Mouse (Mus musculus): ENCODE results near the gene Fat4. TPM values are rescaled to one million over a fixed set of nuclear protein-coding genes. Genes with fewer than 3 reads are reported as not detected.

Gene Fat4
- polyA plus RNA-seq, 1 experiment: 0.83 TPM

DNA sequence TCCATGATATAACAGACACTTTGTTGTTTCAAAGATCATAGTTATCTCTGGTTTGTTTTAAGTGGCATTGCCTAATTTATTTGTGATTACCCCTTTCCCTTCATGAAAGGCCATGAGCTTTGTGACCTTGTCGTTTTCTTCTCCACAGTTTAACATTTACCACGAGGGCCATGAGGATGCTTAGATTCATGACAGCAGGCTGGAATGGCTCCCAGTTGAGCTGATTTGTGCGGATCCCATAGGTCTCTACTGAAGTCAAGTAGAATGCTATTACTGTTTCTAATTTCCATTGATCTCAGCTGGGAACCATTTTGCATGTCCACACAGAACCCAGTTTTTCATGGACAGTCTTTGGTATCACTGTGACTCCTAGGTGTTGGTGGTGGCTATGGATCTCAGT, 67.5 kb downstream of the Fat4 start:
- Histone ChIP-seq H3K36me3 (ENCODE audit: control insufficient read depth, insufficient read depth, low read length) (no peaks in the 10 kb centered on the region), H3K4me1 (ENCODE audit: control insufficient read depth, insufficient read depth, insufficient read length) (no peaks in the 10 kb centered on the region), H3K27me3 (ENCODE audit: control insufficient read depth, insufficient read depth, low read length) (no peaks in the 10 kb centered on the region), H3K4me3 (ENCODE audit: extremely low read depth, insufficient read depth, insufficient read length) (no peak overlapping the region), H3K27ac (ENCODE audit: insufficient read depth, low read length) (no peak overlapping the region)
- DNase-seq (ENCODE audit: low read depth in 1 of 2, low spot score in 2 of 2): no peak
- TF ChIP-seq CTCF (IDR thresholded peaks at IDR 0.05; ENCODE audit: extremely low read depth, insufficient read depth, insufficient read length, insufficient replicate concordance): no peak
- no peak for TF ChIP-seq POLR2A (IDR thresholded peaks at IDR 0.05; ENCODE audit: low read depth, low read length)
- WGBS: 75% methylated on average over 3 of the region's 3 CpGs

DNA sequence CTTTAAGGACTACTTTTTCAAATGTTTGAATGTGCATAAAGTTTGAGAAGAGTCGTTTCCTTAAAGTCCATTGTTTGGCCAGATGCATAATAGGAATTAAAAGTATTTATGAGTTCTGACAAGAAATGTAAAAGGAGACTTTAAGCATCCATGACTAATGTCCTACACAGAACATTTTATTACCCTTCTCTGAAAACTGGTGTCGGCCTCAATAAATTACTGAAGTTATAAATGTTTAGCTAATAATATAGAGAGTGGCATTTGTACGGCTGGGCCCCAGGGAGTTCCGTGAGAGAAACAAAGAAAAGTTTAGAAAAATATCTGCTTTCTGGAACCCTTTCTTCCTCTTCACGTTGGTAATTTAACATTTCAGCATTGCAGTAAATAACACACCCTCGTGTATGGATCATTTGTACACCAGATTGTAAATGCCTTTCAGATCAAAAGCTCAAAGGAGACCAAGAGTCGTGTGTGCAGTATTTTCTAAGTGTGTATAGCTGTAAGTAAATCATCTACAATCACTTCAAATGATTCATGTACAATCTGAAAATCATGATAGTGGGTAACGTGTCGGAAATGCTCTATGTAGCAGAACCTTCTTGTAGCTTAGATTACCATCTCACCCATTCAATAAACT, 69.4 kb downstream of the Fat4 start:
- Histone ChIP-seq H3K36me3 (ENCODE audit: control insufficient read depth, insufficient read depth, low read length) (no peaks in the 10 kb centered on the region), H3K4me3 (ENCODE audit: extremely low read depth, insufficient read depth, insufficient read length) (no peak overlapping the region), H3K4me1 (ENCODE audit: control insufficient read depth, insufficient read depth, insufficient read length) (no peaks in the 10 kb centered on the region), H3K27ac (ENCODE audit: insufficient read depth, low read length) (no peak overlapping the region), H3K27me3 (ENCODE audit: control insufficient read depth, insufficient read depth, low read length) (no peaks in the 10 kb centered on the region)
- DNase-seq (ENCODE audit: low read depth in 1 of 2, low spot score in 2 of 2): no peak
- TF ChIP-seq POLR2A (IDR thresholded peaks at IDR 0.05; ENCODE audit: low read depth, low read length) (no peak), CTCF (IDR thresholded peaks at IDR 0.05; ENCODE audit: extremely low read depth, insufficient read depth, insufficient read length, insufficient replicate concordance) (no peak)
- 86% methylated on average over 9 of the region's 9 CpGs for WGBS

- TF ChIP-seq POLR2A (IDR thresholded peaks at IDR 0.05; ENCODE audit: low read depth, low read length): no peak
- TF ChIP-seq CTCF (IDR thresholded peaks at IDR 0.05; ENCODE audit: extremely low read depth, insufficient read depth, insufficient read length, insufficient replicate concordance): no peak
- no peak for DNase-seq (ENCODE audit: low read depth in 1 of 2, low spot score in 2 of 2)
- no peak overlapping the region for H3K27ac ChIP-seq (ENCODE audit: insufficient read depth, low read length)
- no peaks in the 10 kb centered on the region for H3K4me1 ChIP-seq (ENCODE audit: control insufficient read depth, insufficient read depth, insufficient read length)
- no peaks in the 10 kb centered on the region for H3K27me3 ChIP-seq (ENCODE audit: control insufficient read depth, insufficient read depth, low read length)
- no peaks in the 10 kb centered on the region for H3K36me3 ChIP-seq (ENCODE audit: control insufficient read depth, insufficient read depth, low read length)
- WGBS: 93% methylated on average over 11 of the region's 11 CpGs
- no peak overlapping the region for H3K4me3 ChIP-seq (ENCODE audit: extremely low read depth, insufficient read depth, insufficient read length)
Measured at GRCm38 (mm10) chr3:38957186-38957585, 70.4 kb downstream of the Fat4 start.

DNA sequence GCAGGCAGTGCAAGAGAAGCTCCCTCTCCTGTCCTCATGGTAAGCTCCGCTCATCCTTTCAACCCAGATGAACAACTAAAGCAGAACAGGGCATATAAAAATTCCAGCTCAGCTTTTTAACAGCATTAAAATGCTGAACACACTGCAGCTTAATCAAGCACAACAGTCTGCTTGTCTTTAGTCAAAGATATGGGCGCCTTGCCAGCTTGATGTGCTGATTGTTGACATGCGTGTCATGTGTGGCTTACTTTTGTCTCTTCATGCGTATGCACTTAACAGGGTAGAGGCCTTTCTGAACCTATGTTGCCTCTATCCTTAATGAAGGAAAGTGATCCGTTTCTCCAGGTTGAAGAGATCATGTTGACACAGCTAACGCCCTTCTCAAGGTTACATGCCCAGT, 75.6 kb downstream of the Fat4 start:
- no peak for DNase-seq (ENCODE audit: low read depth in 1 of 2, low spot score in 2 of 2)
- no peak overlapping the region for H3K4me3 ChIP-seq (ENCODE audit: extremely low read depth, insufficient read depth, insufficient read length)
- 89% methylated on average over 6 of the region's 6 CpGs for WGBS
- no peaks in the 10 kb centered on the region for H3K4me1 ChIP-seq (ENCODE audit: control insufficient read depth, insufficient read depth, insufficient read length)
- no peaks in the 10 kb centered on the region for H3K36me3 ChIP-seq (ENCODE audit: control insufficient read depth, insufficient read depth, low read length)
- no peaks in the 10 kb centered on the region for H3K27me3 ChIP-seq (ENCODE audit: control insufficient read depth, insufficient read depth, low read length)
- TF ChIP-seq POLR2A (IDR thresholded peaks at IDR 0.05; ENCODE audit: low read depth, low read length) (no peak), CTCF (IDR thresholded peaks at IDR 0.05; ENCODE audit: extremely low read depth, insufficient read depth, insufficient read length, insufficient replicate concordance) (no peak)
- no peak overlapping the region for H3K27ac ChIP-seq (ENCODE audit: insufficient read depth, low read length)

- Histone ChIP-seq H3K4me1 (ENCODE audit: control insufficient read depth, insufficient read depth, insufficient read length) (no peaks in the 10 kb centered on the region), H3K4me3 (ENCODE audit: extremely low read depth, insufficient read depth, insufficient read length) (no peak overlapping the region), H3K27ac (ENCODE audit: insufficient read depth, low read length) (no peak overlapping the region), H3K36me3 (ENCODE audit: control insufficient read depth, insufficient read depth, low read length) (no peaks in the 10 kb centered on the region), H3K27me3 (ENCODE audit: control insufficient read depth, insufficient read depth, low read length) (no peaks in the 10 kb centered on the region)
- DNase-seq (ENCODE audit: low read depth in 1 of 2, low spot score in 2 of 2): no peak
- no peak for TF ChIP-seq POLR2A (IDR thresholded peaks at IDR 0.05; ENCODE audit: low read depth, low read length)
- no peak for TF ChIP-seq CTCF (IDR thresholded peaks at IDR 0.05; ENCODE audit: extremely low read depth, insufficient read depth, insufficient read length, insufficient replicate concordance)
Measured at GRCm38 (mm10) chr3:38967480-38967879, 80.7 kb downstream of the Fat4 start.

DNA sequence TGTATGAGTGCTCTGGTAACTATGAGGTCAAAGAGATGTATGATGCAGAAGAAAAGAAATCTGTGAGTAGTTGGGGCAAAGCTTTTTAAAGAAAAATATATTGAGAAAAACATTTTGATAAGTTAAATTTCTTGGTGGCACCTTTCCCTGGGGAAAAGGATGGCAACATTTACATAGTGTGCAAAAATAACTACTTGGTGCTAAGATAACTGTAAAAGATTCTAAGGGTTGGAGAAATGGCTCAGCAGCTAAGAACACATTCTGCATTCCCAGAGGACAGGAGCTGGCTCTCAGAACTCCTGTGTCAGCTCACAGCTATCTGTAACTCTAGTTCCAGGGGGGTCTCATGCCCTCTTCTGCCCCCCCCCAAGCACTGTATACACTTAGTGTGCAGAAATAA, 99.6 kb downstream of the Fat4 start:
- no peaks in the 10 kb centered on the region for H3K4me1 ChIP-seq (ENCODE audit: control insufficient read depth, insufficient read depth, insufficient read length)
- H3K27ac ChIP-seq (ENCODE audit: insufficient read depth, low read length): no peak overlapping the region
- TF ChIP-seq POLR2A (IDR thresholded peaks at IDR 0.05; ENCODE audit: low read depth, low read length) (no peak), CTCF (IDR thresholded peaks at IDR 0.05; ENCODE audit: extremely low read depth, insufficient read depth, insufficient read length, insufficient replicate concordance) (no peak)
- DNase-seq (ENCODE audit: low read depth in 1 of 2, low spot score in 2 of 2): no peak
- no peak overlapping the region for H3K4me3 ChIP-seq (ENCODE audit: extremely low read depth, insufficient read depth, insufficient read length)
- H3K27me3 ChIP-seq (ENCODE audit: control insufficient read depth, insufficient read depth, low read length): no peaks in the 10 kb centered on the region
- no peaks in the 10 kb centered on the region for H3K36me3 ChIP-seq (ENCODE audit: control insufficient read depth, insufficient read depth, low read length)

- no peak overlapping the region for H3K27ac ChIP-seq (ENCODE audit: insufficient read depth, low read length)
- H3K27me3 ChIP-seq (ENCODE audit: control insufficient read depth, insufficient read depth, low read length): no peaks in the 10 kb centered on the region
- H3K36me3 ChIP-seq (ENCODE audit: control insufficient read depth, insufficient read depth, low read length): no peaks in the 10 kb centered on the region
- no peak overlapping the region for H3K4me3 ChIP-seq (ENCODE audit: extremely low read depth, insufficient read depth, insufficient read length)
- no peak for TF ChIP-seq POLR2A (IDR thresholded peaks at IDR 0.05; ENCODE audit: low read depth, low read length)
- no peak for TF ChIP-seq CTCF (IDR thresholded peaks at IDR 0.05; ENCODE audit: extremely low read depth, insufficient read depth, insufficient read length, insufficient replicate concordance)
- DNase-seq (ENCODE audit: low read depth in 1 of 2, low spot score in 2 of 2): no peak
- WGBS: 80% methylated on average over 3 of the region's 3 CpGs
- H3K4me1 ChIP-seq (ENCODE audit: control insufficient read depth, insufficient read depth, insufficient read length): no peaks in the 10 kb centered on the region
Measured at GRCm38 (mm10) chr3:38989181-38989580, 102.4 kb downstream of the Fat4 start.
